Mouse (Mus musculus) kidney, postnatal 0 days (tissue): ENCODE data around the gene Tmem236. TPM values are rescaled to one million over a fixed set of nuclear protein-coding genes. Genes with fewer than 3 reads are reported as not detected.
A peak's percentile ranks its signal among the peaks of the same experiment; 100 is the strongest.

Experiments used
- ATAC-seq: fragments of 200-750 bp; cut with Nextera tagmentation; replicated peaks from 2 replicates; pipeline ENCODE4 v1.8.0; 2017; ENCODE audit warnings: low read depth, moderate number of reproducible peaks, moderate TSS enrichment, moderate library complexity; ENCODE audit not compliant: low FRiP score
- DNase-seq: peaks from one replicate; pipeline ENCODE4 v3.0.0-alpha.2; 2016; ENCODE audit warnings: low spot score
- H3K27ac ChIP-seq: fragments of 300-500 bp; sonication (generic); 2 replicates; pipeline ENCODE4 v1.5.1; 2014; ENCODE audit warnings: mild to moderate bottlenecking
- H3K27me3 ChIP-seq: fragments of 300-500 bp; sonication (generic); 2 replicates; pipeline ENCODE4 v1.6.1; 2014; ENCODE audit warnings: low read length, mixed read lengths; ENCODE audit not compliant: insufficient read depth
- H3K36me3 ChIP-seq: fragments of 300-500 bp; sonication (generic); 2 replicates; pipeline ENCODE4 v1.6.1; 2014; ENCODE audit warnings: low read length, mixed read lengths; ENCODE audit not compliant: insufficient read depth
- H3K4me1 ChIP-seq: fragments of 300-500 bp; sonication (generic); replicated peaks from 2 replicates; pipeline ENCODE4 v1.6.1; 2014; ENCODE audit warnings: antibody characterized with exemption, low read length, mixed read lengths; ENCODE audit not compliant: insufficient read depth
- H3K4me2 ChIP-seq: fragments of 300-500 bp; sonication (generic); 2 replicates; pipeline ENCODE4 v1.6.1; 2014; ENCODE audit warnings: mild to moderate bottlenecking, low read length, moderate library complexity, mixed read lengths
- H3K4me3 ChIP-seq: fragments of 300-500 bp; sonication (generic); replicated peaks from 2 replicates; pipeline ENCODE4 v1.5.1; 2014; ENCODE audit warnings: low read depth, low read length
- H3K9ac ChIP-seq: fragments of 300-500 bp; sonication (generic); 2 replicates; pipeline ENCODE4 v1.6.1; 2014; ENCODE audit warnings: low read depth, low read length
- H3K9me3 ChIP-seq: fragments of 300-500 bp; sonication (generic); replicated peaks from 2 replicates; pipeline ENCODE4 v1.6.1; 2016; ENCODE audit warnings: low read length, inconsistent platforms, mixed read lengths
- CTCF ChIP-seq: IDR thresholded peaks from 2 replicates; pipeline ENCODE4 v1.5.1; 2016; ENCODE audit warnings: antibody characterized with exemption, low read depth, mild to moderate bottlenecking, moderate library complexity
- WGBS: fragments of 180-500 bp; shearing (Covaris S2); extraction: QIAGEN DNeasy Blood & Tissue Kit; methylation state at CpG from one replicate; pipeline ENCODE4 v1.1.7; 2014; 5-methylcytosine and 5-hydroxymethylcytosine counted together
- microRNA counts: library from miRNA; unstranded; fragments of <30 nt; microRNA quantifications from one replicate; lab custom pipeline; 2015
- microRNA-seq: library from miRNA; unstranded; fragments of <30 nt; microRNA quantifications from one replicate; pipeline ENCODE4, GENCODE M21; 2016
- polyA plus RNA-seq: library from polyadenylated mRNA; unstranded; fragments of >200 nt; fragmentation: Nextera tagmentation; extraction: Ambion mirVana; gene quantifications from 2 replicates; pipeline ENCODE4 v1.2.1, GENCODE M21; 2015

Gene Tmem236
- polyA plus RNA-seq, 1 experiment from 2014 or later = 0.16 TPM

- no peaks in the 10 kb centered on the region for H3K36me3 ChIP-seq
- no peak overlapping the region for H3K9ac ChIP-seq
- no peaks in the 10 kb centered on the region for H3K9me3 ChIP-seq
- H3K27me3 ChIP-seq = no peaks in the 10 kb centered on the region
- no peak for TF ChIP-seq CTCF
- 0 out of 2 replicates have a peak, but pooled peaks have one; percentile 46 for ATAC-seq
- no peak overlapping the region for H3K4me2 ChIP-seq
- no peak for DNase-seq
- H3K4me3 ChIP-seq = no peak overlapping the region
- no peak overlapping the region for H3K27ac ChIP-seq
- H3K4me1 ChIP-seq = no peaks in the 10 kb centered on the region
These were observed 84.1 kb downstream of the Tmem236 start for GRCm38 (mm10) chr2:14258345-14258850.

DNA sequence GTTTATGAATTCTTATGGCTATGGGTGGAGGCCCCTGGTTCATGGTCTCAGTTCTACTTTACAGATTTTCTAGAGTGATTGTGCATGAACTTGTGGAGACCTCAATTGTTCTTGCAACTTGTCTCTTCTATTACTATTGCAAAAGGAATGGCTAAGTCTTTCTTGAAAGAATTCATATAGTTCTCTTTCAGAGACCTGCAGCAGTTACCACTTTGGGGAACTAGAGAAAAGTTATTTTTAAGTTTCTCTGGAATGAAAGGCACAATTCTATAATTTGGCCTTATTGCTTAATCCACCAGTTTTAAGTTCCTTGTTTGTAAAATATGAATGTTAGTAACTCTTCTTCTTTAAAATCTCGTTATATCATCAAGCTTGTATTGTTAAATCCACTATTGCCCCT lies 87.8 kb downstream of the Tmem236 start:
- Histone ChIP-seq H3K4me3 (no peak overlapping the region), H3K27me3 (no peaks in the 10 kb centered on the region), H3K4me2 (no peak overlapping the region), H3K36me3 (no peaks in the 10 kb centered on the region), H3K9me3 (no peaks in the 10 kb centered on the region), H3K27ac (no peak overlapping the region), H3K9ac (no peak overlapping the region), H3K4me1 (no peaks in the 10 kb centered on the region)
- no peak for DNase-seq
- TF ChIP-seq CTCF = no peak
- whole genome bisulfite sequencing = 85% methylated on average over 1 of the region's 1 CpGs
- ATAC-seq = no peak

DNA sequence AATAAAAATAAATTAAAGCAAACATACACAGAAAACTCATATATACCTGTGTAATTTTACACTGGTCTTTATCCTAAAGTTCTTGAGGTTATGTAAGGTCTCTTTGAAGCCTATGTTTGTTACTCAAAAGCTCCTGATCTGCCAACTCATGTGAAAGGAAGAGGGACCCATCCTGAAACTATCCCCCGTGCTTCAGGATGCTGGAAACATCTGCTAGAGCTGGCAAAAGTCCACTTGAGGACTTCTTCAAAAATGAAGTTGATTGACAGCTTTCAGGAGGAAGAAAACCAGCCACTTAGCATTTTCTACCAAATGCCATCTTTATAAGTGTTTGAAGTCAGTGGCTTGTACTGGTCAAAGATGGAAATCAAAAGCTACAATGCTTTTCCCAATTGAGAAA lies 94.8 kb downstream of the Tmem236 start:
- ATAC-seq (no peak), DNase-seq (no peak)
- H3K27ac ChIP-seq = no peak overlapping the region
- no peak overlapping the region for H3K9ac ChIP-seq
- no peak overlapping the region for H3K4me2 ChIP-seq
- H3K4me3 ChIP-seq = no peak overlapping the region
- H3K27me3 ChIP-seq = no peaks in the 10 kb centered on the region
- 66% methylated on average over 1 of the region's 1 CpGs for WGBS
- TF ChIP-seq CTCF = no peak
- no peaks in the 10 kb centered on the region for H3K4me1 ChIP-seq
- H3K9me3 ChIP-seq = no peaks in the 10 kb centered on the region
- no peaks in the 10 kb centered on the region for H3K36me3 ChIP-seq

MicroRNA genes within 50 kb of the gene (microRNA counts, 519-probe panel; counts per million panel counts)
- microRNA mmu-miR-511 (lab: Ali Mortazavi, UCI) = 330 counts per million, percentile 68 among the panel's probes with 10 or more counts

Small RNA genes lying within 50 kb of the gene (microRNA-seq; reads per million reads assigned to microRNA genes)
- gene Mir511 = 6.0 reads per million, percentile 17 among the genes with 10 or more reads in this experiment

Other genes starting within 250 kb of the Tmem236 start
- 88.4 and 91.4 TPM in 2 replicates for gene Hacd1, start 118.4 kb upstream of the Tmem236 start, polyA plus RNA-seq
- gene Stam, start 100.4 kb upstream of the Tmem236 start, polyA plus RNA-seq = 38.6 and 40.3 TPM in 2 replicates
- gene Mrc1, start 54.9 kb downstream of the Tmem236 start, polyA plus RNA-seq = 4.4 and 4.6 TPM in 2 replicates
- gene Slc39a12, start 213.8 kb downstream of the Tmem236 start, polyA plus RNA-seq = 0.05 TPM in 1 of 2 replicates, not detected in the other